Mouse (Mus musculus): ENCODE results near the gene Hk2. TPM values are rescaled to one million over a fixed set of nuclear protein-coding genes. Genes with fewer than 3 reads are reported as not detected.

Gene Hk2
- polyA plus RNA-seq (2012; rRNA removed): 2.3 and 2.4 TPM in 2 replicates

GRCm38 (mm10) chr6:82774321-82774764 lies at the start of gene Hk2:
Gene Hk2, minus strand, starts transcription at chr6:82774454.

DNA sequence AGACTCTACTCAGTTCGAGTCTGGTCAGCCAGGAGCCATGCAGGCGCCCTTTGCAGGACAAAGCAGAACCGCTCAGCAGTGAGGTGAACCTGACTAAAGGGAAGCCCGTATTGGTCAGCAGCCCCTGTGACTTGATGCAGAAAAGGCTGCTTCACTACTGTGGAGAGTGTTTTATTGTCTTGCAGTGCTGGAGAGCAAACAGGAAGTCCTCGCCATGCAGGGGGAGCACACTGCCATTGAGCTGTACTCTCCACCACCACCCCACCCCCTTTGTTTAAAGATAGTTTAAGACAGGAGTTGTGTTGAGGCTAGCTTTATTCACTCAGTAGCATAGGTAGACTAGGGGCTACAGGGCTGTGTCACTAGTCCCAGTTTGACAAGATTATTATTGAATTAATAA lies 69.0 kb downstream of the Hk2 start, which contains the start of gene Pole4:
Gene Pole4 (minus strand): TSS at position 145 of the 400 bp plus-strand sequence.

Other genes starting within 250 kb of the Hk2 start
- gene Pole4, start 69.1 kb downstream of the Hk2 start, polyA plus RNA-seq (2012; rRNA removed): 65.4 and 67.0 TPM in 2 replicates
- gene Sema4f, start 165.3 kb upstream of the Hk2 start, polyA plus RNA-seq (2012; rRNA removed): 30.8 and 31.4 TPM in 2 replicates
- gene M1ap, start 172.4 kb upstream of the Hk2 start, polyA plus RNA-seq (2012; rRNA removed): 0.05 and 0.61 TPM in 2 replicates

All from central nervous system, embryonic 18 days (tissue).